Mouse (Mus musculus) liver, postnatal 0 days (tissue): ENCODE data around the gene Atf7.

Experiments
- CTCF ChIP-seq: sonication (generic); IDR thresholded peaks from 2 replicates; pipeline ENCODE4 v1.5.1; 2016; ENCODE audit warnings: antibody characterized with exemption, low read depth
- EP300 ChIP-seq: IDR thresholded peaks from 2 replicates; pipeline ENCODE4 v1.6.1; 2016; ENCODE audit warnings: antibody characterized with exemption, low read depth, mild to moderate bottlenecking

GRCm38 (mm10) chr15:102512010-102512409 is 113.3 kb downstream of the Atf7 start:
- TF ChIP-seq CTCF = no peak
- TF ChIP-seq EP300 = no peak
